Mouse (Mus musculus): Measurements from ENCODE around the gene Gfod1. TPM values are rescaled to one million over a fixed set of nuclear protein-coding genes. Genes with fewer than 3 reads are reported as not detected.

The Gfod1 gene
- polyA plus RNA-seq, 1 experiment from 2014 or later: 2.4 TPM

- 80% methylated on average over 3 of the region's 3 CpGs for WGBS
- H3K4me3 ChIP-seq: no peak overlapping the region
- no peak overlapping the region for H3K27ac ChIP-seq (replicated peaks)
- no peaks in the 10 kb centered on the region for H3K9me3 ChIP-seq
- no peak overlapping the region for H3K4me2 ChIP-seq
- ATAC-seq (ENCODE audit: low FRiP score, low read depth): no peak
- no peaks in the 10 kb centered on the region for H3K36me3 ChIP-seq
- H3K9ac ChIP-seq: no peak overlapping the region
- no peaks in the 10 kb centered on the region for H3K4me1 ChIP-seq (replicated peaks)
- no peaks in the 10 kb centered on the region for H3K27me3 ChIP-seq
Observed at GRCm38 (mm10) chr13:43319396-43319795, 15.4 kb upstream of the Gfod1 start.

GRCm38 (mm10) chr13:43317411-43317810 is 13.4 kb upstream of the Gfod1 start:
- Histone ChIP-seq H3K4me2 (no peak overlapping the region), H3K9me3 (no peaks in the 10 kb centered on the region), H3K36me3 (no peaks in the 10 kb centered on the region), H3K4me1 (replicated peaks) (no peaks in the 10 kb centered on the region), H3K27me3 (no peaks in the 10 kb centered on the region), H3K27ac (replicated peaks) (no peak overlapping the region), H3K4me3 (no peak overlapping the region), H3K9ac (no peak overlapping the region)
- no peak for ATAC-seq (ENCODE audit: low FRiP score, low read depth)
- WGBS: 83% methylated on average over 5 of the region's 5 CpGs

- Histone ChIP-seq H3K27me3 (no peaks in the 10 kb centered on the region), H3K4me1 (replicated peaks) (peaks cover 31% of the 10 kb centered on the region), H3K9me3 (no peaks in the 10 kb centered on the region), H3K4me3 (no peak overlapping the region), H3K27ac (replicated peaks) (no peak overlapping the region), H3K36me3 (no peaks in the 10 kb centered on the region), H3K4me2 (peak overlapping the region; percentile 70), H3K9ac (no peak overlapping the region)
- 70% methylated on average over 15 of the region's 15 CpGs for WGBS
- no peak for ATAC-seq (ENCODE audit: low FRiP score, low read depth)
Observed at GRCm38 (mm10) chr13:43305181-43305924, 1.4 kb upstream of the Gfod1 start.

- 0 out of 2 replicates have a peak, but pooled peaks have one; percentile 3 for ATAC-seq (ENCODE audit: low FRiP score, low read depth)
- peak overlapping the region; percentile 70 for H3K4me2 ChIP-seq
- no peaks in the 10 kb centered on the region for H3K36me3 ChIP-seq
- H3K9me3 ChIP-seq: no peaks in the 10 kb centered on the region
- H3K9ac ChIP-seq: peak overlapping the region; percentile 91
- H3K27me3 ChIP-seq: no peaks in the 10 kb centered on the region
- H3K27ac ChIP-seq (replicated peaks): peak overlapping the region; percentile 90
- H3K4me1 ChIP-seq (replicated peaks): peaks cover 38% of the 10 kb centered on the region
- 11% methylated on average over 11 of the region's 11 CpGs for WGBS
- peak overlapping the region; percentile 70 for H3K4me3 ChIP-seq
Observed at GRCm38 (mm10) chr13:43304700-43305099, 728 bp upstream of the Gfod1 start.

GRCm38 (mm10) chr13:43303161-43303965 is 609 bp downstream of the Gfod1 start:
- H3K4me1 ChIP-seq (replicated peaks): peaks cover 43% of the 10 kb centered on the region
- peak overlapping the region; percentile 91 for H3K9ac ChIP-seq
- peak overlapping the region; percentile 70 for H3K4me3 ChIP-seq
- no peaks in the 10 kb centered on the region for H3K9me3 ChIP-seq
- H3K36me3 ChIP-seq: no peaks in the 10 kb centered on the region
- H3K27ac ChIP-seq (replicated peaks): peak overlapping the region; percentile 90
- H3K27me3 ChIP-seq: no peaks in the 10 kb centered on the region
- WGBS: under 1% methylated on average over 71 of the region's 78 CpGs
- peak; percentile 19 for ATAC-seq (ENCODE audit: low FRiP score, low read depth)
- H3K4me2 ChIP-seq: peak overlapping the region; percentile 70

GRCm38 (mm10) chr13:43302651-43303160 is 1.3 kb downstream of the Gfod1 start:
- Histone ChIP-seq H3K4me2 (peak overlapping the region; percentile 70), H3K4me3 (peak overlapping the region; percentile 70), H3K4me1 (replicated peaks) (peaks cover 43% of the 10 kb centered on the region), H3K9me3 (no peaks in the 10 kb centered on the region), H3K27ac (replicated peaks) (peak overlapping the region; percentile 90), H3K36me3 (no peaks in the 10 kb centered on the region), H3K27me3 (no peaks in the 10 kb centered on the region), H3K9ac (peak overlapping the region; percentile 91)
- under 1% methylated on average over 19 of the region's 19 CpGs for WGBS
- ATAC-seq (ENCODE audit: low FRiP score, low read depth): peak; percentile 16; the same call in 1 of the 2 replicates

- Histone ChIP-seq H3K9me3 (no peaks in the 10 kb centered on the region), H3K27me3 (no peaks in the 10 kb centered on the region), H3K4me3 (peak overlapping the region; percentile 70), H3K27ac (replicated peaks) (peak overlapping the region; percentile 90), H3K9ac (peak overlapping the region; percentile 91), H3K4me2 (peak overlapping the region; percentile 70), H3K4me1 (replicated peaks) (peaks cover 43% of the 10 kb centered on the region), H3K36me3 (no peaks in the 10 kb centered on the region)
- 4% methylated on average over 11 of the region's 11 CpGs for WGBS
- no peak for ATAC-seq (ENCODE audit: low FRiP score, low read depth)
Observed at GRCm38 (mm10) chr13:43302239-43302638, 1.7 kb downstream of the Gfod1 start.

GRCm38 (mm10) chr13:43300906-43301305 is 3.1 kb downstream of the Gfod1 start:
- Histone ChIP-seq H3K4me2 (peak overlapping the region; percentile 70), H3K4me3 (peak overlapping the region; percentile 70), H3K27ac (replicated peaks) (no peak overlapping the region), H3K27me3 (no peaks in the 10 kb centered on the region), H3K4me1 (replicated peaks) (peaks cover 43% of the 10 kb centered on the region), H3K36me3 (no peaks in the 10 kb centered on the region), H3K9ac (0 out of 2 replicates have a peak overlapping the region, but pooled peaks have one; percentile 91), H3K9me3 (no peaks in the 10 kb centered on the region)
- ATAC-seq (ENCODE audit: low FRiP score, low read depth): no peak
- WGBS: 31% methylated on average over 9 of the region's 9 CpGs

GRCm38 (mm10) chr13:43300366-43300765 is 3.6 kb downstream of the Gfod1 start:
- Histone ChIP-seq H3K4me1 (replicated peaks) (peaks cover 41% of the 10 kb centered on the region), H3K27ac (replicated peaks) (no peak overlapping the region), H3K4me3 (peak overlapping the region; percentile 70), H3K9ac (no peak overlapping the region), H3K27me3 (no peaks in the 10 kb centered on the region), H3K9me3 (no peaks in the 10 kb centered on the region), H3K4me2 (peak overlapping the region; percentile 70), H3K36me3 (no peaks in the 10 kb centered on the region)
- WGBS: 16% methylated on average over 5 of the region's 5 CpGs
- no peak for ATAC-seq (ENCODE audit: low FRiP score, low read depth)

GRCm38 (mm10) chr13:43299171-43299570 is 4.8 kb downstream of the Gfod1 start:
- no peak overlapping the region for H3K9ac ChIP-seq
- no peaks in the 10 kb centered on the region for H3K27me3 ChIP-seq
- no peak overlapping the region for H3K4me3 ChIP-seq
- peak overlapping the region; percentile 70 for H3K4me2 ChIP-seq
- ATAC-seq (ENCODE audit: low FRiP score, low read depth): no peak
- H3K36me3 ChIP-seq: no peaks in the 10 kb centered on the region
- H3K4me1 ChIP-seq (replicated peaks): peaks cover 31% of the 10 kb centered on the region
- no peaks in the 10 kb centered on the region for H3K9me3 ChIP-seq
- whole genome bisulfite sequencing: 41% methylated on average over 5 of the region's 5 CpGs
- H3K27ac ChIP-seq (replicated peaks): no peak overlapping the region

GRCm38 (mm10) chr13:43297526-43297925 is 6.4 kb downstream of the Gfod1 start:
- Histone ChIP-seq H3K4me1 (replicated peaks) (peaks cover 31% of the 10 kb centered on the region), H3K9me3 (no peaks in the 10 kb centered on the region), H3K36me3 (no peaks in the 10 kb centered on the region), H3K27ac (replicated peaks) (no peak overlapping the region), H3K4me3 (no peak overlapping the region), H3K4me2 (no peak overlapping the region), H3K27me3 (no peaks in the 10 kb centered on the region), H3K9ac (no peak overlapping the region)
- ATAC-seq (ENCODE audit: low FRiP score, low read depth): no peak
- 90% methylated on average over 5 of the region's 5 CpGs for WGBS
